Mouse (Mus musculus) myocyte (in vitro differentiated cells): Measurements from ENCODE around the gene Klf3. TPM values are rescaled to one million over a fixed set of nuclear protein-coding genes. Genes with fewer than 3 reads are reported as not detected.

Experiments used
- H3K27me3 ChIP-seq: one replicate; pipeline ENCODE4 v1.6.1; 2011; ENCODE audit not compliant: control insufficient read depth, insufficient read depth, insufficient read length
- H3K36me3 ChIP-seq: one replicate; pipeline ENCODE4 v1.6.1; 2011; ENCODE audit not compliant: control insufficient read depth, insufficient read depth
- H3K4me2 ChIP-seq: one replicate; pipeline ENCODE4 v1.6.1; 2011; ENCODE audit warnings: low read depth, control low read depth
- H3K4me3 ChIP-seq: one replicate; pipeline ENCODE4 v1.5.1; 2011; ENCODE audit warnings: mild to moderate bottlenecking, control low read depth, moderate library complexity
- H3K79me2 ChIP-seq: one replicate; pipeline ENCODE4 v1.6.1; 2011; ENCODE audit not compliant: control insufficient read depth, insufficient read depth
- H3ac ChIP-seq: one replicate; pipeline ENCODE4 v1.6.1; 2011; ENCODE audit not compliant: control insufficient read depth, insufficient read length
- CEBPB ChIP-seq: IDR thresholded peaks from 2 replicates; pipeline ENCODE4 v1.6.1; 2011; ENCODE audit warnings: mild to moderate bottlenecking, moderate library complexity; ENCODE audit not compliant: poor library complexity, insufficient read depth, severe bottlenecking
- E2F4 ChIP-seq: IDR thresholded peaks from one replicate; pipeline ENCODE4 v1.6.1; 2011; ENCODE audit warnings: mild to moderate bottlenecking, control low read depth, moderate library complexity; ENCODE audit not compliant: insufficient read depth
- MAX ChIP-seq: IDR thresholded peaks from one replicate; pipeline ENCODE4 v1.6.1; 2011; ENCODE audit warnings: low read depth, mild to moderate bottlenecking, control low read depth
- MYOD1 ChIP-seq, 3 experiments: IDR thresholded peaks; one replicate each; pipeline ENCODE4 v1.6.1; 2011; ENCODE audit warnings: control low read depth in 2 of 3, low read depth in 2 of 3, mild to moderate bottlenecking in 2 of 3, moderate library complexity in 1 of 3; ENCODE audit not compliant: insufficient read length in 2 of 3, control insufficient read depth in 1 of 3
- MYOG ChIP-seq, 3 experiments: IDR thresholded peaks; one replicate each; pipeline ENCODE4 v1.6.1; 2011; ENCODE audit warnings: control low read depth in 2 of 3, low read depth in 2 of 3, mild to moderate bottlenecking in 2 of 3; ENCODE audit not compliant: insufficient read length in 2 of 3, control insufficient read depth in 1 of 3, insufficient read depth in 1 of 3
- POLR2A ChIP-seq: IDR thresholded peaks from one replicate; pipeline ENCODE4 v1.6.1; 2011; ENCODE audit warnings: low read depth, mild to moderate bottlenecking, control low read depth, moderate library complexity; ENCODE audit not compliant: insufficient read length
- POLR2AphosphoS2 ChIP-seq: IDR thresholded peaks from one replicate; pipeline ENCODE4 v1.6.1; 2011; ENCODE audit warnings: low read depth, control low read depth; ENCODE audit not compliant: insufficient read length
- REST ChIP-seq: IDR thresholded peaks from one replicate; pipeline ENCODE4 v1.6.1; 2011; ENCODE audit warnings: mild to moderate bottlenecking, control low read depth, moderate library complexity; ENCODE audit not compliant: insufficient read depth, insufficient read length
- SRF ChIP-seq: IDR thresholded peaks from one replicate; pipeline ENCODE4 v1.6.1; 2011; ENCODE audit warnings: low read depth; ENCODE audit not compliant: control insufficient read depth, insufficient read length
- TCF12 ChIP-seq: IDR thresholded peaks from one replicate; pipeline ENCODE4 v1.6.1; 2011; ENCODE audit warnings: mild to moderate bottlenecking, control low read depth; ENCODE audit not compliant: poor library complexity, insufficient read depth, severe bottlenecking
- TCF3 ChIP-seq: IDR thresholded peaks from one replicate; pipeline ENCODE4 v1.6.1; 2011; ENCODE audit warnings: low read depth, control low read depth; ENCODE audit not compliant: insufficient read length
- USF1 ChIP-seq: IDR thresholded peaks from one replicate; pipeline ENCODE4 v1.6.1; 2011; ENCODE audit warnings: low read depth, mild to moderate bottlenecking, control low read depth, moderate library complexity
- polyA plus RNA-seq: library from polyadenylated mRNA; unstranded; fragments of >200 nt; fragmentation: generic; extraction: Trizol; gene quantifications from one replicate; pipeline ENCODE4 v1.2.1, GENCODE M21; 2012; ENCODE audit warnings: missing spikeins

Gene Klf3
- polyA plus RNA-seq, 1 experiment: 27.4 TPM

DNA sequence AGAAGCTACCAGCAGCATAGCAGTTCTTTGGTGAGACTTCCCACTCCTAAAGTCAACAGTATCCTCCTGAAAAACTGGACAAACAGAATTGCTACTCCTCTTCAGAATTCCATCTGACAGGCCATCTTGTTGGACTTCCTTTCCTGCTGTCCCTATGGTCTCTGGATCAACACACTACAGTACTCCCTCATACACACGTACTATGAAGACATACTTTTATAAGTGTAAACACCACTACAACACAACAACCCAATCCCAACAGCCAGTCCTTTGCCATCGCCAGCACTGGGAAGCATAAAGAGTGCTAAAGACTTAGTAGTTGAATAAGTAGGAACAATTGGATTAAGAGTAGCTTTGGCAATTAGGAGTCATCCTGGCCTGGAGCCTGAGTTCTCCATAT lies 36.6 kb upstream of the Klf3 start:
- Histone ChIP-seq H3K4me3 (no peak overlapping the region), H3K4me2 (no peak overlapping the region), H3ac (no peak overlapping the region), H3K36me3 (no peaks in the 10 kb centered on the region), H3K27me3 (no peaks in the 10 kb centered on the region), H3K79me2 (no peaks in the 10 kb centered on the region)
- no peak for TF ChIP-seq REST
- TF ChIP-seq TCF3: no peak
- TF ChIP-seq E2F4: no peak
- no peak for TF ChIP-seq SRF

DNA sequence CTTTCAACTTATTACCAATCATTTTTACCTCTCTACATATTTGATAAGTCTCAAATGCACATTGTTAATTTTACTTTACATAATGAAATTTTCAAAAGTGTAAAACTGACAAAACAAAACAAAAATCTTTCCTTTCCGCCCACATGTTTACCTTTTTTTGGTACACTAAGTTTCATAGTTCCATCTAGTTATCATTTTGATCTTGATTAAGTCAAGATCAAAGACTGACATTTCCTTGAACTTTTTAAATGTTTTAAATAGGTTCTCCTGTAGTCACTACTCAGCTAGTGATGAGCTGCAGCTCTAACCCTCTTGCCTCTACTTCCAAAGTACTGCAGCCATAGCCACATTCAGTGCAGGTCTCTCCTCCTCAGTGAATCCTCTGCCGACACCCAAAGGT lies 31.6 kb upstream of the Klf3 start:
- H3K4me3 ChIP-seq: no peak overlapping the region
- no peaks in the 10 kb centered on the region for H3K27me3 ChIP-seq
- no peaks in the 10 kb centered on the region for H3K36me3 ChIP-seq
- H3ac ChIP-seq: no peak overlapping the region
- H3K79me2 ChIP-seq: no peaks in the 10 kb centered on the region
- H3K4me2 ChIP-seq: no peak overlapping the region
- no peak for TF ChIP-seq MAX

DNA sequence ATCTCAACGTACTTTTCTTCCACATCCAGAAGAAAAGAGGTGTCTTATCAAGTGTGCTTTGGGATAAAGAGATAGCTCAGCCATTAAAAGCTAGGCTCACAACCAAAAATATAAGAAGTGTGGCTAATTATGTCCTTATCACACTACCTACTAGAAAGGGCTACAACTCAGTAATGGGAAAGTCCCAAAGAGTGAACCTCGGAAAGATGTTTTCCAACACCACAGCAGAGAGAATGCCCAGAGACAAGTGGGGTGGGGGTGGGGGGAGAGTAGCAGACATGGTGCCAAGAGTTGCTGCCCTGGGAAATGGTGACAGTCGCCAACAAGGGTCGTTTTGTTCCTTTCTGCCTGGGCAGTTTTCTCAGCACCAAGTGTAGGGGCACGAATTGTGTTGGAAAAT lies 25.0 kb upstream of the Klf3 start:
- no peak for TF ChIP-seq MAX
- no peaks in the 10 kb centered on the region for H3K79me2 ChIP-seq
- H3K4me3 ChIP-seq: no peak overlapping the region
- no peaks in the 10 kb centered on the region for H3K36me3 ChIP-seq
- no peak overlapping the region for H3ac ChIP-seq
- H3K27me3 ChIP-seq: no peaks in the 10 kb centered on the region
- H3K4me2 ChIP-seq: no peak overlapping the region

DNA sequence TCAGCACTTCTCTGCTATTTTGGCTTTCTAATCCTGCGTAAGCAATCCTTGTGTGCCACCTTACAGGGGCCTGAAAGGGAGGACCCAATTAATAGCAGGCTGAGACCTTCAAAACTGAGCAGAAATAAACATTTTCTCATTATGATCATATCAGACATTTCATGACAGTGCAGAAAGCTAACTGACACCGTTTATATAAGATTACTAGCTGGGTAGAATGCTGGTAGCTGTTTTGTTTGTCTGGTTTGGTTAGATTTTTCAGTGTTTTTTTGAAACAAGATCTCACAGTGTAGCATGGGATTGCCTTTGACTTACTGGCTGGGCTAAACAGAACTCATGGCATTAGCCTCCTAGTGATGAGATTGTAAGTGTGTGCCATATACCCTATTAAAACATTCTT lies 23.9 kb upstream of the Klf3 start:
- Histone ChIP-seq H3K27me3 (no peaks in the 10 kb centered on the region), H3K36me3 (no peaks in the 10 kb centered on the region), H3K79me2 (no peaks in the 10 kb centered on the region), H3K4me3 (no peak overlapping the region), H3ac (no peak overlapping the region), H3K4me2 (no peak overlapping the region)
- TF ChIP-seq MYOD1 (IDR thresholded peaks at IDR 0.05; ENCODE audit: control insufficient read depth in 1 of 3, insufficient read length in 2 of 3, low read depth in 2 of 3) (no peak), REST (no peak), SRF (no peak), E2F4 (no peak), CEBPB (no peak), TCF12 (no peak)

DNA sequence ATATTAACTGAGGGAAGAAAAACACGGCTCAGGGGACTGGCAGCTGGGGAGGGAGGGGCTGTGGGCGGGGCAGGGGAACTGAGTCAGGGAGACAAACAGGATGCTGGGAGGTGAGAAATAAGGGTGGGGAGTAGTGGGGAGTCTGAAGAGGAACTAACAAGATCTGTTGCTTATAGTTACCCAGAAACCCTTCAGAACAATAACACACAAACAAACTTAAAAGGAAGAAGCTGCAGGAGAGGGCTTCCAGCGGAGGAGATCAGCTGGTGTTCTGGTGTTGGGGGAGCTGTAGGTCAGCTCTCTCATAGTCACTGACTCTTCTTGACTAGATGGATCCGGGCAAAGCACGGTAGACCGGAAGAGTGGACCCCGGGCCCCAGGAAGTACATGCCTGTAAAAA lies 22.4 kb upstream of the Klf3 start:
- H3K4me3 ChIP-seq: no peak overlapping the region
- H3ac ChIP-seq: no peak overlapping the region
- H3K4me2 ChIP-seq: no peak overlapping the region
- H3K27me3 ChIP-seq: no peaks in the 10 kb centered on the region
- H3K79me2 ChIP-seq: no peaks in the 10 kb centered on the region
- no peak for TF ChIP-seq MYOG (IDR thresholded peaks at IDR 0.05; ENCODE audit: control insufficient read depth in 1 of 3, insufficient read depth in 1 of 3, insufficient read length in 2 of 3, low read depth in 2 of 3)
- no peak for TF ChIP-seq POLR2A
- no peak for TF ChIP-seq MAX
- TF ChIP-seq MYOD1 (IDR thresholded peaks at IDR 0.05; ENCODE audit: control insufficient read depth in 1 of 3, insufficient read length in 2 of 3, low read depth in 2 of 3): no peak
- TF ChIP-seq TCF12: no peak
- no peak for TF ChIP-seq CEBPB
- TF ChIP-seq TCF3: no peak
- no peak for TF ChIP-seq E2F4
- H3K36me3 ChIP-seq: no peaks in the 10 kb centered on the region

DNA sequence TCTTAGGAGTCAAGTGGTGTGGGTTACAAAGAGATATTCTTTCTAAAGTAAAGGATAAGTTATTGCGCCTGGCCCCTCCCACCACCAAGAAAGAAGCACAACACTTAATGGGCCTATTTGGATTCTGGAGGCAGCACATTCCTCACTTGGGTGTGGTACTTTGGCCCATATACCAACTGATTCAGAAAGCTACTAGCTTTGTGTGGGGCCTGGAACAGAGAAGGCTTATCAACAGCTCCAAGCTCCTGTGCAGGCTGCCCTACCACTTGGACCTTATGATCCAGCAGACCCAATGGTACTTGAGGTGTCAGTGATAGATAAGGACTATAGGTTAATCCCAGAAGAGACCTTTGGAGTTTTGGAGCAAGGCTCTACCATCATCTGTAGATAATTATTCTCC lies 15.0 kb upstream of the Klf3 start:
- Histone ChIP-seq H3K79me2 (no peaks in the 10 kb centered on the region), H3K4me3 (no peak overlapping the region), H3K27me3 (no peaks in the 10 kb centered on the region), H3K36me3 (no peaks in the 10 kb centered on the region), H3K4me2 (no peak overlapping the region), H3ac (no peak overlapping the region)
- TF ChIP-seq POLR2A (no peak), MYOD1 (IDR thresholded peaks at IDR 0.05; ENCODE audit: control insufficient read depth in 1 of 3, insufficient read length in 2 of 3, low read depth in 2 of 3) (no peak), USF1 (no peak), SRF (no peak), MAX (no peak), CEBPB (no peak), TCF12 (no peak), MYOG (IDR thresholded peaks at IDR 0.05; ENCODE audit: control insufficient read depth in 1 of 3, insufficient read depth in 1 of 3, insufficient read length in 2 of 3, low read depth in 2 of 3) (no peak), TCF3 (no peak), E2F4 (no peak), REST (no peak), POLR2AphosphoS2 (no peak)
